Mouse (Mus musculus) limb, embryonic 10.5 days (tissue): ENCODE measurements around the gene Lin7a. TPM values are rescaled to one million over a fixed set of nuclear protein-coding genes. Genes with fewer than 3 reads are reported as not detected.

Experiments used
- DNase-seq: peaks from one replicate; pipeline ENCODE4 v3.0.0-alpha.2; 2017; ENCODE audit warnings: low spot score
- H3K27ac ChIP-seq: fragments of 300-500 bp; sonication (generic); 2 replicates; pipeline ENCODE4 v1.5.1; 2016; ENCODE audit warnings: mild to moderate bottlenecking
- H3K27me3 ChIP-seq: fragments of 300-500 bp; sonication (generic); 2 replicates; pipeline ENCODE4 v1.6.1; 2016; ENCODE audit warnings: low read depth, mild to moderate bottlenecking; ENCODE audit not compliant: poor library complexity, severe bottlenecking
- H3K36me3 ChIP-seq: fragments of 300-500 bp; sonication (generic); 2 replicates; pipeline ENCODE4 v1.6.1; 2016; ENCODE audit warnings: mild to moderate bottlenecking, moderate library complexity
- H3K4me1 ChIP-seq: fragments of 300-500 bp; sonication (generic); 2 replicates; pipeline ENCODE4 v1.6.1; 2016
- H3K4me3 ChIP-seq: fragments of 300-500 bp; sonication (generic); 2 replicates; pipeline ENCODE4 v1.5.1; 2016; ENCODE audit warnings: mild to moderate bottlenecking, moderate library complexity
- H3K9me3 ChIP-seq: fragments of 300-500 bp; sonication (generic); replicated peaks from 2 replicates; pipeline ENCODE4 v1.6.1; 2016; ENCODE audit warnings: mild to moderate bottlenecking
- WGBS: fragments of 180-500 bp; shearing (Covaris S2); methylation state at CpG from one replicate; pipeline ENCODE4 v1.1.7; 2016; 5-methylcytosine and 5-hydroxymethylcytosine counted together
- polyA plus RNA-seq: library from polyadenylated mRNA; unstranded; fragments of >200 nt; fragmentation: Nextera tagmentation; extraction: Ambion mirVana; gene quantifications from 2 replicates; pipeline ENCODE4 v1.2.1, GENCODE M21; 2016

Gene Lin7a
- polyA plus RNA-seq, 1 experiment from 2014 or later, result 1.0 TPM

GRCm38 (mm10) chr10:107230851-107231130 lies 40.7 kb upstream of the Lin7a start:
- no peaks in the 10 kb centered on the region for H3K9me3 ChIP-seq

GRCm38 (mm10) chr10:107231421-107232010 lies 40.0 kb upstream of the Lin7a start:
- WGBS, result 88% methylated on average over 4 of the region's 4 CpGs
- Histone ChIP-seq H3K4me1 (no peaks in the 10 kb centered on the region), H3K27ac (no peak overlapping the region), H3K9me3 (no peaks in the 10 kb centered on the region), H3K4me3 (no peak overlapping the region), H3K36me3 (no peaks in the 10 kb centered on the region), H3K27me3 (no peaks in the 10 kb centered on the region)
- no peak for DNase-seq

More at GRCm38 (mm10) chr10:107230851-107231130, 40.7 kb upstream of the Lin7a start:
- Histone ChIP-seq H3K27ac (no peak overlapping the region), H3K4me1 (no peaks in the 10 kb centered on the region), H3K36me3 (no peaks in the 10 kb centered on the region), H3K27me3 (no peaks in the 10 kb centered on the region), H3K4me3 (no peak overlapping the region)
- 91% methylated on average over 1 of the region's 1 CpGs for WGBS
- DNase-seq, result no peak

- DNase-seq, result no peak
Observed at GRCm38 (mm10) chr10:107232491-107233110, 38.9 kb upstream of the Lin7a start.

GRCm38 (mm10) chr10:107233221-107233620 lies 38.3 kb upstream of the Lin7a start:
- Histone ChIP-seq H3K27ac (no peak overlapping the region), H3K9me3 (no peaks in the 10 kb centered on the region), H3K27me3 (no peaks in the 10 kb centered on the region), H3K4me3 (no peak overlapping the region), H3K4me1 (no peaks in the 10 kb centered on the region), H3K36me3 (no peaks in the 10 kb centered on the region)
- whole genome bisulfite sequencing, result 93% methylated on average over 2 of the region's 2 CpGs
- no peak for DNase-seq

More at GRCm38 (mm10) chr10:107232491-107233110, 38.9 kb upstream of the Lin7a start:
- 97% methylated on average over 2 of the region's 2 CpGs for WGBS
- H3K36me3 ChIP-seq, result no peaks in the 10 kb centered on the region
- H3K27ac ChIP-seq, result no peak overlapping the region
- H3K4me3 ChIP-seq, result no peak overlapping the region
- H3K9me3 ChIP-seq, result no peaks in the 10 kb centered on the region
- no peaks in the 10 kb centered on the region for H3K27me3 ChIP-seq
- H3K4me1 ChIP-seq, result no peaks in the 10 kb centered on the region

- no peak overlapping the region for H3K4me3 ChIP-seq
- no peaks in the 10 kb centered on the region for H3K4me1 ChIP-seq
- H3K27me3 ChIP-seq, result no peaks in the 10 kb centered on the region
- DNase-seq, result no peak
- no peaks in the 10 kb centered on the region for H3K9me3 ChIP-seq
- 89% methylated on average over 4 of the region's 4 CpGs for WGBS
- H3K27ac ChIP-seq, result no peak overlapping the region
- no peaks in the 10 kb centered on the region for H3K36me3 ChIP-seq
Observed at GRCm38 (mm10) chr10:107233825-107234224, 37.7 kb upstream of the Lin7a start.

- WGBS, result 87% methylated on average over 7 of the region's 7 CpGs
- Histone ChIP-seq H3K36me3 (no peaks in the 10 kb centered on the region), H3K27ac (no peak overlapping the region), H3K27me3 (no peaks in the 10 kb centered on the region), H3K4me3 (no peak overlapping the region), H3K9me3 (no peaks in the 10 kb centered on the region), H3K4me1 (no peaks in the 10 kb centered on the region)
- no peak for DNase-seq
Observed at GRCm38 (mm10) chr10:107234421-107235400, 36.8 kb upstream of the Lin7a start.

- Histone ChIP-seq H3K4me3 (no peak overlapping the region), H3K9me3 (no peaks in the 10 kb centered on the region), H3K4me1 (no peaks in the 10 kb centered on the region), H3K36me3 (no peaks in the 10 kb centered on the region), H3K27me3 (no peaks in the 10 kb centered on the region), H3K27ac (no peak overlapping the region)
- WGBS, result 90% methylated on average over 3 of the region's 3 CpGs
- no peak for DNase-seq
Observed at GRCm38 (mm10) chr10:107235496-107235895, 36.0 kb upstream of the Lin7a start.

GRCm38 (mm10) chr10:107236211-107236610 lies 35.3 kb upstream of the Lin7a start:
- no peaks in the 10 kb centered on the region for H3K27me3 ChIP-seq
- no peak for DNase-seq
- H3K36me3 ChIP-seq, result no peaks in the 10 kb centered on the region
- no peaks in the 10 kb centered on the region for H3K4me1 ChIP-seq
- WGBS, result 88% methylated on average over 4 of the region's 4 CpGs
- no peak overlapping the region for H3K27ac ChIP-seq
- no peak overlapping the region for H3K4me3 ChIP-seq
- H3K9me3 ChIP-seq, result no peaks in the 10 kb centered on the region

GRCm38 (mm10) chr10:107237076-107237475 lies 34.4 kb upstream of the Lin7a start:
- Histone ChIP-seq H3K4me1 (no peaks in the 10 kb centered on the region), H3K36me3 (no peaks in the 10 kb centered on the region), H3K4me3 (no peak overlapping the region), H3K9me3 (no peaks in the 10 kb centered on the region), H3K27ac (no peak overlapping the region), H3K27me3 (no peaks in the 10 kb centered on the region)
- no peak for DNase-seq
- WGBS, result 84% methylated on average over 2 of the region's 2 CpGs

- DNase-seq, result no peak
- H3K36me3 ChIP-seq, result no peaks in the 10 kb centered on the region
- H3K4me1 ChIP-seq, result no peaks in the 10 kb centered on the region
- H3K4me3 ChIP-seq, result no peak overlapping the region
- H3K27me3 ChIP-seq, result no peaks in the 10 kb centered on the region
- 96% methylated on average over 1 of the region's 1 CpGs for WGBS
- H3K27ac ChIP-seq, result no peak overlapping the region
- no peaks in the 10 kb centered on the region for H3K9me3 ChIP-seq
Observed at GRCm38 (mm10) chr10:107237736-107238135, 33.8 kb upstream of the Lin7a start.

GRCm38 (mm10) chr10:107238151-107238860 lies 33.2 kb upstream of the Lin7a start:
- no peak overlapping the region for H3K27ac ChIP-seq
- 66% methylated on average over 2 of the region's 2 CpGs for WGBS
- H3K4me3 ChIP-seq, result no peak overlapping the region
- H3K4me1 ChIP-seq, result no peaks in the 10 kb centered on the region
- no peaks in the 10 kb centered on the region for H3K36me3 ChIP-seq
- no peaks in the 10 kb centered on the region for H3K27me3 ChIP-seq
- no peaks in the 10 kb centered on the region for H3K9me3 ChIP-seq
- DNase-seq, result no peak

- no peak overlapping the region for H3K4me3 ChIP-seq
- 84% methylated on average over 3 of the region's 3 CpGs for WGBS
- no peaks in the 10 kb centered on the region for H3K9me3 ChIP-seq
- no peaks in the 10 kb centered on the region for H3K4me1 ChIP-seq
- no peak overlapping the region for H3K27ac ChIP-seq
- no peak for DNase-seq
- H3K27me3 ChIP-seq, result no peaks in the 10 kb centered on the region
- no peaks in the 10 kb centered on the region for H3K36me3 ChIP-seq
Observed at GRCm38 (mm10) chr10:107238861-107239435, 32.5 kb upstream of the Lin7a start.
